Mouse (Mus musculus): ENCODE results near the gene Lif.

GRCm38 (mm10) chr11:4257756-4258155, 399 bp downstream of the Lif start:
- TF ChIP-seq TAL1 (IDR thresholded peaks at IDR 0.05; ENCODE audit: low read length) = no peak
- no peak for TF ChIP-seq GATA1 (IDR thresholded peaks at IDR 0.05; ENCODE audit: low read length)
